Mouse (Mus musculus): ENCODE measurements around the gene Gm4567. TPM values are rescaled to one million over a fixed set of nuclear protein-coding genes. Genes with fewer than 3 reads are reported as not detected.
"Not testable (repeated sequence)": the region's sequence is repeated elsewhere in the genome, so short reads cannot be mapped to it uniquely, and the experiment has no call there.

Gene Gm4567
- total RNA-seq (2021): not detected
- long read RNA-seq, experiment 1: 0 reads
- long read RNA-seq, experiment 2: 0 reads

- not testable (repeated sequence) for DNase-seq
Observed at GRCm38 (mm10) chr7:22719610-22720009, at the start of gene Gm4567. TSS of gene Gm4567 (minus strand) at chr7:22719710.

GRCm38 (mm10) chr7:22761397-22761796, 41.9 kb upstream of the Gm4567 start, which contains the start of gene Vmn1r157:
TSS of gene Vmn1r157 (plus strand) at chr7:22761697.
- not testable (repeated sequence) for DNase-seq

- not testable (repeated sequence) for DNase-seq
Observed at GRCm38 (mm10) chr7:22692217-22692616, 27.3 kb downstream of the Gm4567 start, which contains the start of gene Gm8693. TSS of gene Gm8693 (minus strand) at chr7:22692317.

Other genes starting within 250 kb of the Gm4567 start
- gene Vmn1r151, start 220.0 kb downstream of the Gm4567 start, total RNA-seq (2021): not detected
- not detected for gene Vmn1r152, start 196.7 kb downstream of the Gm4567 start, total RNA-seq (2021)
- not detected for gene Gm8677, start 184.8 kb downstream of the Gm4567 start, total RNA-seq (2021)
- gene Gm4201, start 154.4 kb downstream of the Gm4567 start, total RNA-seq (2021): not detected
- gene Gm4565, start 131.6 kb downstream of the Gm4567 start, total RNA-seq (2021): not detected
- not detected for gene Vmn1r155, start 61.7 kb downstream of the Gm4567 start, total RNA-seq (2021)
- not detected for gene Gm8693, start 27.4 kb downstream of the Gm4567 start, total RNA-seq (2021)
- gene Vmn1r157, start 42.0 kb upstream of the Gm4567 start, total RNA-seq (2021): not detected
- gene Vmn1r158, start 71.1 kb upstream of the Gm4567 start, total RNA-seq (2021): not detected
- gene Vmn1r159, start 123.9 kb upstream of the Gm4567 start, total RNA-seq (2021): not detected
- not detected for gene Vmn1r160, start 151.5 kb upstream of the Gm4567 start, total RNA-seq (2021)